Mouse (Mus musculus) hindbrain, embryonic 12.5 days (tissue): ENCODE measurements around the gene Ttc36. TPM values are rescaled to one million over a fixed set of nuclear protein-coding genes. Genes with fewer than 3 reads are reported as not detected.

Experiments
- ATAC-seq: fragments of 200-750 bp; cut with Nextera tagmentation; 2 replicates; pipeline ENCODE4 v1.8.0; 2017; ENCODE audit warnings: moderate TSS enrichment; ENCODE audit not compliant: low FRiP score
- H3K27ac ChIP-seq: fragments of 300-500 bp; sonication (generic); 2 replicates; pipeline ENCODE4 v1.5.1; 2016; ENCODE audit warnings: mild to moderate bottlenecking
- H3K27me3 ChIP-seq: fragments of 300-500 bp; sonication (generic); 2 replicates; pipeline ENCODE4 v1.6.1; 2016; ENCODE audit warnings: mild to moderate bottlenecking
- H3K36me3 ChIP-seq: fragments of 300-500 bp; sonication (generic); 2 replicates; pipeline ENCODE4 v1.6.1; 2016; ENCODE audit warnings: mild to moderate bottlenecking
- H3K4me1 ChIP-seq: fragments of 300-500 bp; sonication (generic); 2 replicates; pipeline ENCODE4 v1.6.1; 2016
- H3K4me2 ChIP-seq: fragments of 300-500 bp; sonication (generic); replicated peaks from 2 replicates; pipeline ENCODE4 v1.6.1; 2016; ENCODE audit warnings: mild to moderate bottlenecking
- H3K4me3 ChIP-seq: fragments of 300-500 bp; sonication (generic); 2 replicates; pipeline ENCODE4 v1.5.1; 2016; ENCODE audit warnings: mild to moderate bottlenecking
- H3K9ac ChIP-seq: fragments of 300-500 bp; sonication (generic); 2 replicates; pipeline ENCODE4 v1.6.1; 2016; ENCODE audit warnings: mild to moderate bottlenecking, moderate library complexity
- H3K9me3 ChIP-seq: fragments of 300-500 bp; sonication (generic); replicated peaks from 2 replicates; pipeline ENCODE4 v1.6.1; 2016; ENCODE audit warnings: mild to moderate bottlenecking
- WGBS: fragments of 180-500 bp; shearing (Covaris S2); methylation state at CpG from one replicate; pipeline ENCODE4 v1.1.7; 2016; 5-methylcytosine and 5-hydroxymethylcytosine counted together
- polyA plus RNA-seq: library from polyadenylated mRNA; unstranded; fragments of >200 nt; fragmentation: Nextera tagmentation; extraction: Ambion mirVana; gene quantifications from 2 replicates; pipeline ENCODE4 v1.2.1, GENCODE M21; 2016

The Ttc36 gene
- not detected in 2 replicates for polyA plus RNA-seq

GRCm38 (mm10) chr9:44802808-44803450, at the start of gene Ttc36:
TSS of gene Ttc36 (minus strand) at chr9:44803072.
- Histone ChIP-seq H3K9me3 (no peaks in the 10 kb centered on the region), H3K36me3 (peaks cover 31% of the 10 kb centered on the region), H3K9ac (no peak within 1 kb of the TSS), H3K4me1 (peaks cover 11% of the 10 kb centered on the region), H3K27me3 (peaks cover 20% of the 10 kb centered on the region), H3K4me2 (no peak within 1 kb of the TSS), H3K27ac (no peak within 1 kb of the TSS), H3K4me3 (no peak within 1 kb of the TSS)
- ATAC-seq, result no peak
- 73% methylated on average over 4 of the region's 4 CpGs for WGBS

GRCm38 (mm10) chr9:44847446-44847845, 44.6 kb upstream of the Ttc36 start:
- H3K36me3 ChIP-seq, result peaks cover 70% of the 10 kb centered on the region
- H3K27me3 ChIP-seq, result no peaks in the 10 kb centered on the region
- 92% methylated on average over 6 of the region's 6 CpGs for WGBS
- no peak overlapping the region for H3K9ac ChIP-seq
- no peaks in the 10 kb centered on the region for H3K4me1 ChIP-seq
- no peak overlapping the region for H3K4me2 ChIP-seq
- ATAC-seq, result no peak
- no peak overlapping the region for H3K4me3 ChIP-seq
- H3K9me3 ChIP-seq, result no peaks in the 10 kb centered on the region
- H3K27ac ChIP-seq, result no peak overlapping the region

- ATAC-seq, result no peak
- WGBS, result 92% methylated on average over 10 of the region's 10 CpGs
- Histone ChIP-seq H3K9ac (no peak overlapping the region), H3K27me3 (no peaks in the 10 kb centered on the region), H3K9me3 (no peaks in the 10 kb centered on the region), H3K4me1 (no peaks in the 10 kb centered on the region), H3K4me2 (no peak overlapping the region), H3K27ac (no peak overlapping the region), H3K36me3 (peaks cover 87% of the 10 kb centered on the region), H3K4me3 (no peak overlapping the region)
Observed at GRCm38 (mm10) chr9:44841241-44841640, 38.4 kb upstream of the Ttc36 start.

- Histone ChIP-seq H3K9me3 (no peaks in the 10 kb centered on the region), H3K4me1 (no peaks in the 10 kb centered on the region), H3K4me3 (no peak overlapping the region), H3K27ac (no peak overlapping the region), H3K9ac (no peak overlapping the region), H3K36me3 (peaks cover 90% of the 10 kb centered on the region), H3K4me2 (no peak overlapping the region), H3K27me3 (no peaks in the 10 kb centered on the region)
- no peak for ATAC-seq
- 48% methylated on average over 7 of the region's 7 CpGs for WGBS
Observed at GRCm38 (mm10) chr9:44836439-44836838, 33.6 kb upstream of the Ttc36 start.

GRCm38 (mm10) chr9:44832356-44832755, 29.5 kb upstream of the Ttc36 start:
- H3K27ac ChIP-seq, result no peak overlapping the region
- no peaks in the 10 kb centered on the region for H3K9me3 ChIP-seq
- no peak for ATAC-seq
- H3K4me2 ChIP-seq, result no peak overlapping the region
- H3K4me1 ChIP-seq, result no peaks in the 10 kb centered on the region
- H3K36me3 ChIP-seq, result peaks cover 91% of the 10 kb centered on the region
- H3K4me3 ChIP-seq, result no peak overlapping the region
- H3K9ac ChIP-seq, result no peak overlapping the region
- WGBS, result 94% methylated on average over 4 of the region's 4 CpGs
- H3K27me3 ChIP-seq, result no peaks in the 10 kb centered on the region

GRCm38 (mm10) chr9:44830506-44830905, 27.6 kb upstream of the Ttc36 start:
- 88% methylated on average over 2 of the region's 2 CpGs for WGBS
- no peak overlapping the region for H3K27ac ChIP-seq
- no peak for ATAC-seq
- peaks cover 94% of the 10 kb centered on the region for H3K36me3 ChIP-seq
- H3K9ac ChIP-seq, result no peak overlapping the region
- H3K4me2 ChIP-seq, result no peak overlapping the region
- no peaks in the 10 kb centered on the region for H3K4me1 ChIP-seq
- no peak overlapping the region for H3K4me3 ChIP-seq
- H3K9me3 ChIP-seq, result no peaks in the 10 kb centered on the region
- H3K27me3 ChIP-seq, result no peaks in the 10 kb centered on the region

- no peaks in the 10 kb centered on the region for H3K27me3 ChIP-seq
- no peak for ATAC-seq
- no peak overlapping the region for H3K4me2 ChIP-seq
- H3K4me1 ChIP-seq, result no peaks in the 10 kb centered on the region
- 95% methylated on average over 11 of the region's 11 CpGs for WGBS
- no peak overlapping the region for H3K4me3 ChIP-seq
- no peaks in the 10 kb centered on the region for H3K9me3 ChIP-seq
- no peak overlapping the region for H3K9ac ChIP-seq
- peaks cover 93% of the 10 kb centered on the region for H3K36me3 ChIP-seq
- H3K27ac ChIP-seq, result no peak overlapping the region
Observed at GRCm38 (mm10) chr9:44828944-44829343, 26.1 kb upstream of the Ttc36 start.

- no peak overlapping the region for H3K4me3 ChIP-seq
- 81% methylated on average over 7 of the region's 7 CpGs for WGBS
- H3K27me3 ChIP-seq, result no peaks in the 10 kb centered on the region
- no peaks in the 10 kb centered on the region for H3K9me3 ChIP-seq
- no peak overlapping the region for H3K9ac ChIP-seq
- no peak for ATAC-seq
- no peak overlapping the region for H3K27ac ChIP-seq
- no peaks in the 10 kb centered on the region for H3K4me1 ChIP-seq
- no peak overlapping the region for H3K4me2 ChIP-seq
- H3K36me3 ChIP-seq, result peaks cover 93% of the 10 kb centered on the region
Observed at GRCm38 (mm10) chr9:44826660-44827059, 23.8 kb upstream of the Ttc36 start.

GRCm38 (mm10) chr9:44819920-44820827, 17.3 kb upstream of the Ttc36 start:
- no peak for ATAC-seq
- Histone ChIP-seq H3K9me3 (no peaks in the 10 kb centered on the region), H3K9ac (no peak overlapping the region), H3K27ac (no peak overlapping the region), H3K4me1 (no peaks in the 10 kb centered on the region), H3K4me2 (no peak overlapping the region), H3K27me3 (no peaks in the 10 kb centered on the region), H3K36me3 (peaks cover 99% of the 10 kb centered on the region), H3K4me3 (no peak overlapping the region)
- 90% methylated on average over 15 of the region's 15 CpGs for WGBS

- Histone ChIP-seq H3K9me3 (no peaks in the 10 kb centered on the region), H3K4me1 (no peaks in the 10 kb centered on the region), H3K27ac (no peak overlapping the region), H3K27me3 (no peaks in the 10 kb centered on the region), H3K4me2 (no peak overlapping the region), H3K9ac (no peak overlapping the region), H3K36me3 (peaks cover 100% of the 10 kb centered on the region), H3K4me3 (no peak overlapping the region)
- WGBS, result 86% methylated on average over 5 of the region's 5 CpGs
- no peak for ATAC-seq
Observed at GRCm38 (mm10) chr9:44817522-44817921, 14.7 kb upstream of the Ttc36 start.

- ATAC-seq, result no peak
Observed at GRCm38 (mm10) chr9:44814179-44814578, 11.3 kb upstream of the Ttc36 start.

GRCm38 (mm10) chr9:44810316-44810715, 7.4 kb upstream of the Ttc36 start:
- no peak overlapping the region for H3K4me2 ChIP-seq
- no peaks in the 10 kb centered on the region for H3K27me3 ChIP-seq
- H3K9me3 ChIP-seq, result no peaks in the 10 kb centered on the region
- H3K36me3 ChIP-seq, result peaks cover 97% of the 10 kb centered on the region
- H3K27ac ChIP-seq, result no peak overlapping the region
- 92% methylated on average over 10 of the region's 10 CpGs for WGBS
- H3K4me3 ChIP-seq, result no peak overlapping the region
- no peak for ATAC-seq
- no peaks in the 10 kb centered on the region for H3K4me1 ChIP-seq
- no peak overlapping the region for H3K9ac ChIP-seq

More at GRCm38 (mm10) chr9:44814179-44814578, 11.3 kb upstream of the Ttc36 start:
- no peaks in the 10 kb centered on the region for H3K4me1 ChIP-seq
- H3K36me3 ChIP-seq, result peaks cover 99% of the 10 kb centered on the region
- no peak overlapping the region for H3K4me2 ChIP-seq
- H3K27ac ChIP-seq, result no peak overlapping the region
- H3K9ac ChIP-seq, result no peak overlapping the region
- WGBS, result 96% methylated on average over 8 of the region's 8 CpGs
- no peaks in the 10 kb centered on the region for H3K27me3 ChIP-seq
- H3K9me3 ChIP-seq, result no peaks in the 10 kb centered on the region
- H3K4me3 ChIP-seq, result no peak overlapping the region
